Mouse (Mus musculus): Measurements from ENCODE around the gene Wnt4. TPM values are rescaled to one million over a fixed set of nuclear protein-coding genes. Genes with fewer than 3 reads are reported as not detected.

Gene Wnt4
- polyA plus RNA-seq, 2 experiments, result 16.0 TPM

GRCm38 (mm10) chr4:137278144-137279040 is 1.1 kb downstream of the Wnt4 start:
- Histone ChIP-seq H3K27me3 (ENCODE audit: control insufficient read depth, insufficient read depth, low read length) (peaks cover 55% of the 10 kb centered on the region), H3K27ac (replicated peaks; ENCODE audit: low read depth, low read length) (no peak overlapping the region)
- WGBS, result 4% methylated on average over 21 of the region's 22 CpGs

GRCm38 (mm10) chr4:137279346-137279745 is 2.1 kb downstream of the Wnt4 start:
- DNase-seq (ENCODE audit: low spot score) (no peak), ATAC-seq (ENCODE audit: low FRiP score, low read depth) (no peak)
- 20% methylated on average over 5 of the region's 5 CpGs for WGBS
- Histone ChIP-seq H3K36me3 (ENCODE audit: control insufficient read depth, insufficient read depth, low read length) (no peaks in the 10 kb centered on the region), H3K4me3 (replicated peaks; ENCODE audit: low read length) (peak overlapping the region; percentile 55), H3K9ac (ENCODE audit: low read depth, low read length, severe bottlenecking) (no peak overlapping the region), H3K27me3 (ENCODE audit: control insufficient read depth, insufficient read depth, low read length) (peaks cover 60% of the 10 kb centered on the region), H3K4me1 (ENCODE audit: control insufficient read depth, insufficient read depth, low read length) (peaks cover 30% of the 10 kb centered on the region), H3K4me2 (replicated peaks; ENCODE audit: low read depth, low read length, severe bottlenecking) (peak overlapping the region; percentile 82; the same call in 1 of the 2 replicates), H3K9me3 (ENCODE audit: control insufficient read depth, low read length) (no peaks in the 10 kb centered on the region), H3K27ac (replicated peaks; ENCODE audit: low read depth, low read length) (no peak overlapping the region)
- TF ChIP-seq POLR2A (IDR thresholded peaks at IDR 0.05; ENCODE audit: borderline replicate concordance, extremely low read depth, insufficient read depth, insufficient read length), result no peak

More at GRCm38 (mm10) chr4:137278144-137279040, 1.1 kb downstream of the Wnt4 start:
- Histone ChIP-seq H3K36me3 (ENCODE audit: control insufficient read depth, insufficient read depth, low read length) (no peaks in the 10 kb centered on the region), H3K4me1 (ENCODE audit: control insufficient read depth, insufficient read depth, low read length) (peaks cover 30% of the 10 kb centered on the region), H3K9me3 (ENCODE audit: control insufficient read depth, low read length) (no peaks in the 10 kb centered on the region), H3K9ac (ENCODE audit: low read depth, low read length, severe bottlenecking) (peak overlapping the region; percentile 60; the same call in 1 of the 2 replicates), H3K4me3 (replicated peaks; ENCODE audit: low read length) (peak overlapping the region; percentile 55), H3K4me2 (replicated peaks; ENCODE audit: low read depth, low read length, severe bottlenecking) (peak overlapping the region; percentile 82)
- ATAC-seq (ENCODE audit: low FRiP score, low read depth), result no peak
- no peak for DNase-seq (ENCODE audit: low spot score)
- no peak for TF ChIP-seq POLR2A (IDR thresholded peaks at IDR 0.05; ENCODE audit: borderline replicate concordance, extremely low read depth, insufficient read depth, insufficient read length)

GRCm38 (mm10) chr4:137281273-137281672 is 4.0 kb downstream of the Wnt4 start:
- Histone ChIP-seq H3K9me3 (ENCODE audit: control insufficient read depth, low read length) (no peaks in the 10 kb centered on the region), H3K4me3 (replicated peaks; ENCODE audit: low read length) (no peak overlapping the region), H3K36me3 (ENCODE audit: control insufficient read depth, insufficient read depth, low read length) (no peaks in the 10 kb centered on the region), H3K27me3 (ENCODE audit: control insufficient read depth, insufficient read depth, low read length) (peaks cover 50% of the 10 kb centered on the region), H3K27ac (replicated peaks; ENCODE audit: low read depth, low read length) (no peak overlapping the region), H3K9ac (ENCODE audit: low read depth, low read length, severe bottlenecking) (no peak overlapping the region), H3K4me2 (replicated peaks; ENCODE audit: low read depth, low read length, severe bottlenecking) (no peak overlapping the region), H3K4me1 (ENCODE audit: control insufficient read depth, insufficient read depth, low read length) (peaks cover 28% of the 10 kb centered on the region)
- DNase-seq (ENCODE audit: low spot score) (no peak), ATAC-seq (ENCODE audit: low FRiP score, low read depth) (no peak)
- WGBS, result 65% methylated on average over 3 of the region's 3 CpGs
- no peak for TF ChIP-seq POLR2A (IDR thresholded peaks at IDR 0.05; ENCODE audit: borderline replicate concordance, extremely low read depth, insufficient read depth, insufficient read length)

GRCm38 (mm10) chr4:137282122-137282521 is 4.8 kb downstream of the Wnt4 start:
- H3K27ac ChIP-seq (replicated peaks; ENCODE audit: low read depth, low read length), result no peak overlapping the region
- no peak overlapping the region for H3K4me3 ChIP-seq (replicated peaks; ENCODE audit: low read length)
- peaks cover 24% of the 10 kb centered on the region for H3K4me1 ChIP-seq (ENCODE audit: control insufficient read depth, insufficient read depth, low read length)
- no peak overlapping the region for H3K9ac ChIP-seq (ENCODE audit: low read depth, low read length, severe bottlenecking)
- H3K27me3 ChIP-seq (ENCODE audit: control insufficient read depth, insufficient read depth, low read length), result peaks cover 42% of the 10 kb centered on the region
- WGBS, result 69% methylated on average over 5 of the region's 5 CpGs
- DNase-seq (ENCODE audit: low spot score) (no peak), ATAC-seq (ENCODE audit: low FRiP score, low read depth) (no peak)
- no peaks in the 10 kb centered on the region for H3K9me3 ChIP-seq (ENCODE audit: control insufficient read depth, low read length)
- H3K36me3 ChIP-seq (ENCODE audit: control insufficient read depth, insufficient read depth, low read length), result no peaks in the 10 kb centered on the region
- TF ChIP-seq POLR2A (IDR thresholded peaks at IDR 0.05; ENCODE audit: borderline replicate concordance, extremely low read depth, insufficient read depth, insufficient read length), result no peak
- H3K4me2 ChIP-seq (replicated peaks; ENCODE audit: low read depth, low read length, severe bottlenecking), result no peak overlapping the region

GRCm38 (mm10) chr4:137282584-137283406 is 5.5 kb downstream of the Wnt4 start:
- H3K4me3 ChIP-seq (replicated peaks; ENCODE audit: low read length), result no peak overlapping the region
- H3K27ac ChIP-seq (replicated peaks; ENCODE audit: low read depth, low read length), result 0 out of 2 replicates have a peak overlapping the region, but pooled peaks have one; percentile 13
- H3K9ac ChIP-seq (ENCODE audit: low read depth, low read length, severe bottlenecking), result no peak overlapping the region
- peaks cover 38% of the 10 kb centered on the region for H3K27me3 ChIP-seq (ENCODE audit: control insufficient read depth, insufficient read depth, low read length)
- no peak for TF ChIP-seq POLR2A (IDR thresholded peaks at IDR 0.05; ENCODE audit: borderline replicate concordance, extremely low read depth, insufficient read depth, insufficient read length)
- H3K9me3 ChIP-seq (ENCODE audit: control insufficient read depth, low read length), result no peaks in the 10 kb centered on the region
- WGBS, result 16% methylated on average over 17 of the region's 17 CpGs
- peak; percentile 27; the same call in 1 of the 2 replicates for ATAC-seq (ENCODE audit: low FRiP score, low read depth)
- peaks cover 18% of the 10 kb centered on the region for H3K4me1 ChIP-seq (ENCODE audit: control insufficient read depth, insufficient read depth, low read length)
- H3K36me3 ChIP-seq (ENCODE audit: control insufficient read depth, insufficient read depth, low read length), result no peaks in the 10 kb centered on the region
- DNase-seq (ENCODE audit: low spot score), result peak; percentile 61
- peak overlapping the region; percentile 17; the same call in 1 of the 2 replicates for H3K4me2 ChIP-seq (replicated peaks; ENCODE audit: low read depth, low read length, severe bottlenecking)

All from limb, embryonic 14.5 days (tissue).